Mouse (Mus musculus) embryonic facial prominence, embryonic 12.5 days (tissue): ENCODE results near the gene Tbck. TPM values are rescaled to one million over a fixed set of nuclear protein-coding genes. Genes with fewer than 3 reads are reported as not detected.
A peak's percentile ranks its signal among the peaks of the same experiment; 100 is the strongest.

Experiments
- ATAC-seq: fragments of 200-750 bp; cut with Nextera tagmentation; 2 replicates; pipeline ENCODE4 v1.8.0; 2017; ENCODE audit not compliant: insufficient number of reproducible peaks, insufficient read depth, low FRiP score, low TSS enrichment
- H3K27ac ChIP-seq: fragments of 300-500 bp; sonication (generic); 2 replicates; pipeline ENCODE4 v1.5.1; 2016; ENCODE audit warnings: mild to moderate bottlenecking
- H3K27me3 ChIP-seq: fragments of 300-500 bp; sonication (generic); 2 replicates; pipeline ENCODE4 v1.6.1; 2016; ENCODE audit warnings: mild to moderate bottlenecking, moderate library complexity
- H3K36me3 ChIP-seq: fragments of 300-500 bp; sonication (generic); 2 replicates; pipeline ENCODE4 v1.6.1; 2016; ENCODE audit warnings: mild to moderate bottlenecking
- H3K4me1 ChIP-seq: fragments of 300-500 bp; sonication (generic); 2 replicates; pipeline ENCODE4 v1.6.1; 2016
- H3K4me2 ChIP-seq: fragments of 300-500 bp; sonication (generic); replicated peaks from 2 replicates; pipeline ENCODE4 v1.6.1; 2016; ENCODE audit warnings: mild to moderate bottlenecking, moderate library complexity
- H3K4me3 ChIP-seq: fragments of 300-500 bp; sonication (generic); 2 replicates; pipeline ENCODE4 v1.5.1; 2016; ENCODE audit warnings: mild to moderate bottlenecking
- H3K9ac ChIP-seq: fragments of 300-500 bp; sonication (generic); 2 replicates; pipeline ENCODE4 v1.6.1; 2016; ENCODE audit warnings: mild to moderate bottlenecking, moderate library complexity
- H3K9me3 ChIP-seq: fragments of 300-500 bp; sonication (generic); 2 replicates; pipeline ENCODE4 v1.6.1; 2016; ENCODE audit warnings: mild to moderate bottlenecking, moderate library complexity
- WGBS: fragments of 180-500 bp; shearing (Covaris S2); methylation state at CpG from one replicate; pipeline ENCODE4 v1.1.7; 2016; 5-methylcytosine and 5-hydroxymethylcytosine counted together
- polyA plus RNA-seq: library from polyadenylated mRNA; unstranded; fragments of >200 nt; fragmentation: Nextera tagmentation; extraction: Ambion mirVana; gene quantifications from 2 replicates; pipeline ENCODE4 v1.2.1, GENCODE M21; 2016

Gene Tbck
- polyA plus RNA-seq, 1 experiment from 2014 or later: 31.0 TPM

DNA sequence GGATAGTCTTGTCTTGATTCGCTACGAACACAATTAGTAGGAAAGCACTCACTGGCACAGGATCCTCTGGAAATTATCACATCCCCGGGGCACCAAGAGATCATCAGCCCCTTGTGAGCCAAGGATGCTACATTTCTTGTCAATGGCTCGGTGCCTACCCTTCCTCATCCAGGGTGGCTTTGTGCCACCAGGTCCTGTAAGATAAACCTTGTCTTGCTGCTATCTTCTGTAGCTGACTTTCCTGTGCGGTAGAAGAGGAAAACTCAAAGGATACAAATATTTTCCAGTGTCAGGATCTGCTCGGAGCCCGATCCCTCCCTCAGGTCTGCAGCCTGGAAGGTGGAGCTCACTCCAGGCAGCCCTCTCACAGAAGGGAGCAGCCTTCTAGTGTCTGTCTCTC lies 175.6 kb downstream of the Tbck start:
- WGBS: 88% methylated on average over 7 of the region's 7 CpGs
- Histone ChIP-seq H3K27me3 (no peaks in the 10 kb centered on the region), H3K4me1 (peaks cover 10% of the 10 kb centered on the region), H3K9ac (no peak overlapping the region), H3K4me3 (no peak overlapping the region), H3K4me2 (no peak overlapping the region), H3K36me3 (no peaks in the 10 kb centered on the region), H3K27ac (no peak overlapping the region), H3K9me3 (no peaks in the 10 kb centered on the region)
- no peak for ATAC-seq

DNA sequence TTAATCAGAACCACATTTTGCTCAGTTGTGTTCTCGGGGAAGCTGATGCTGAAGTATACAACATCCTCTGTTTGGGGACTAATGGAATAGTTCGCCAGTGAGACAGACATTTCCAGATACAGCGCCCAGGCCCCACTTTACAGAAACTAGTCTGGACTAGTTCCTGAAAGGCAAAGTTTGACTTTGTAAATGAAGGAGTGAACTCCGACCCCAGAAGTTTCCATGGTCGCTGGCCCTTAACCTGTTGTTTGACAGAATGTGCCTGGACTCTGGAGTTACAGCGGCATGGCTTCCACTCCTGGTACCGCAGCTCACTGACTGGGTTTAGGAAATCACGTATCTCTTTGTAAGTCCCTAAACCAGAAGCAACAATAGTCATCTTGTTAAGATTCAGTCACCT lies 176.9 kb downstream of the Tbck start:
- Histone ChIP-seq H3K4me1 (peaks cover 7% of the 10 kb centered on the region), H3K27me3 (no peaks in the 10 kb centered on the region), H3K4me2 (no peak overlapping the region), H3K4me3 (no peak overlapping the region), H3K36me3 (no peaks in the 10 kb centered on the region), H3K9me3 (no peaks in the 10 kb centered on the region), H3K27ac (no peak overlapping the region), H3K9ac (no peak overlapping the region)
- ATAC-seq: no peak
- 57% methylated on average over 8 of the region's 8 CpGs for WGBS

DNA sequence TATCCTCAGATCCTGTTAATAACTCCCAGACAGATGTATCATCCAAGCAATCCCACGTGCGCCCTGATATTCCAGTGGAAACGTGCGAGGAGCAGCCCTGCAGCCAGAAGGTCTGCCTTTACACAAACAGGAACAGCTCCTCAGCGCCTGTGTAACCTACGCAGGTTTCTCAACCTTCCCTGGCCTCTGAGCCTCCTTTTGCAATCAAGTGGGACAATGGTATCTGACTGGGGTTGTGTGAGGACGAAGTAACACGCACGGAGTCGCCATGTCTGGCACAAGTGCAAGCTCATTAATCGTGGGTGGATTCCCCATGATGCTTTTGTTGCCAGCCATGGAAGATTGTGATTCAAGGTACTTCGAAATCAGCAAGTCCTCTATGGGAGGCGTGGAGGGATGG lies 179.9 kb downstream of the Tbck start:
- no peak for ATAC-seq
- H3K27me3 ChIP-seq: no peaks in the 10 kb centered on the region
- H3K9me3 ChIP-seq: no peaks in the 10 kb centered on the region
- WGBS: 80% methylated on average over 13 of the region's 13 CpGs
- no peak overlapping the region for H3K27ac ChIP-seq
- no peaks in the 10 kb centered on the region; the same call in 1 of the 2 replicates for H3K4me1 ChIP-seq
- H3K36me3 ChIP-seq: no peaks in the 10 kb centered on the region
- H3K9ac ChIP-seq: no peak overlapping the region
- H3K4me3 ChIP-seq: no peak overlapping the region
- no peak overlapping the region for H3K4me2 ChIP-seq

DNA sequence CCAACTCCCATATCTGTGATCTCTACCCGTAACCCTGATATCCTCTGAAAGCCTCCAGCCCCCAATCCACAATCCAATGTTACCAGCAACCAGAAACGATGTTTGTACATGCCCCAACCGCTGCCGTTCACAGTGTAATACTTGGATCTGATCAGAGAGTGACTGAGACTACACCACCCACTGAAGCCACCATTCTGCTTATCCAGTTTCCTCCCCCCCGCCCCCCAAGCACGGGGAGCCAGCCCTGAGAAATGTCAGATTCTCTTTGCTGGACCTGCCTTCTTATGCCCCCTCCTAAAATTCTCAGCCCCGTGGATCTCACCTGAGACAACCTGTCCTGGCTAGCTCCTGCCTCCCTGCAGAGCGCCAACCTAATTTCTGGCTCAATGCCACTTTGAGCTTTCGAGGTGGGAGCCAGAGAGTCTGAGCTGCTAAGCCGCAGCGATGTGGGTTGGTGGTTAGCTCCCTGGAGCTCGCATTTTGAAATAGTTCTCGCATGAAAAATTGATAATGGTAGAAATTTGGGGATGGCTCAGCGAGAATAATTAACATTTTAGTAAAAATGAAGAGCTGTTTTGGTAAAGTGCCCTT lies 180.5 kb downstream of the Tbck start:
- H3K9ac ChIP-seq: no peak overlapping the region
- H3K27ac ChIP-seq: no peak overlapping the region
- H3K36me3 ChIP-seq: no peaks in the 10 kb centered on the region
- WGBS: 69% methylated on average over 14 of the region's 14 CpGs
- ATAC-seq: no peak
- H3K4me1 ChIP-seq: no peaks in the 10 kb centered on the region
- H3K4me2 ChIP-seq: no peak overlapping the region
- no peak overlapping the region for H3K4me3 ChIP-seq
- H3K9me3 ChIP-seq: no peaks in the 10 kb centered on the region
- H3K27me3 ChIP-seq: no peaks in the 10 kb centered on the region

DNA sequence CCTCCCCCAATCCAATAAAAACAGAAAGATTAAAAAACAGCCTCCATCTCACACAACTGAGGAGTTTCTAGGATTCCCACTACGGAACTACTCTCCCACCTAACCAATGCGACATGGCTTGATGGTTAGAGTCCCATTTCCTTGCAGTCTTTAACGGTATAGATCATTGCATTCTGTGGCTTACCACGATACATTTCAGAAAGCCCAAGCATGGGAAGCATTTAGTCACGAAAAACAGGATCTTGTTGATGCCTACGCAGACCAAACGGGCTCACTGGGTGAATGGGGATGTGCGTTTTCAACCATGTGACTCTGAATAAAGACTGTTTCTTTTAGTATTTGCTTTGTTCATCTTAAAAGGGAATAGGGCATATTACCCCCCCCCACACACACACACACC lies 181.0 kb downstream of the Tbck start:
- no peak overlapping the region for H3K9ac ChIP-seq
- no peak overlapping the region for H3K4me2 ChIP-seq
- no peaks in the 10 kb centered on the region for H3K9me3 ChIP-seq
- H3K27ac ChIP-seq: no peak overlapping the region
- WGBS: 77% methylated on average over 8 of the region's 8 CpGs
- H3K36me3 ChIP-seq: no peaks in the 10 kb centered on the region
- no peak for ATAC-seq
- no peaks in the 10 kb centered on the region for H3K27me3 ChIP-seq
- H3K4me1 ChIP-seq: no peaks in the 10 kb centered on the region
- H3K4me3 ChIP-seq: no peak overlapping the region

DNA sequence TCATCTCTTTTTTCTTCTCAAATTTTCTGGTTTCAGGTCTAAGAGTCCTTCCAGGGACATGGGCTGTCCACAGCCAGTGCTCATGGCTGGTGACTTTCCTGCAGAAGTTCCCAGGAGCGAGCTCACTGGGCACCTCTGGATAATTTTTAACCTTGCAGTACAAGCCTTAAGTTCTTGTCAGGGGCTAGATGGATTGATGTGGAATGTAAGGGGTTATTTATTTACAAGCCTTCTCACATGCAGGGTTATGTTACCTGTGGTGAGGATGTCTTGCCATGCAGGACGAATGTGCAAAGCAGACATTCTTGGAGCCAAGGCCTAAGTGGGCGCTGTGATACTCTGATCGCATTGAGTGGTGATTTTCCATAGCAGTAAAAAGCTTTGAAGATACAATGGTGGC lies 181.7 kb downstream of the Tbck start:
- H3K27ac ChIP-seq: no peak overlapping the region
- WGBS: 85% methylated on average over 4 of the region's 4 CpGs
- ATAC-seq: no peak

DNA sequence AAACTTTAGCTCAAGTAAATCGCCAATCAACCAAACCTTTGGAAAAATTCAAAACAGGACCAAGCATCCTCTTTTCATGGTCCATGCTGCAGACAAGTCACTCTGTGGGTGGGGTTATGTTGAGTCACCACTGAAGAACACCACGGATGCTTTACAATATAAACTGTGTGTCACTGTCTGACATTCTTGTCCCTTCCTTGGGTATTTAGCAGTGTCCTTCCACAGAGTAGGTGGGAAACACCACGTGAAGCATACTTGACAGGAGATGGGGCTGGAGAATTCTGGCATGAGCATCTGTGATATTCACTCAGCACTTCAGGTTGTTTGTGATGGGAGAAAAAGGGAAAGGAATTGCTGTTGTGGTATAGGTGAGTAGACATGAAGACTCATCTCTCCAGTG lies 183.0 kb downstream of the Tbck start:
- no peak for ATAC-seq
- Histone ChIP-seq H3K4me3 (no peak overlapping the region), H3K27me3 (no peaks in the 10 kb centered on the region), H3K4me2 (no peak overlapping the region), H3K9ac (no peak overlapping the region), H3K27ac (no peak overlapping the region), H3K36me3 (no peaks in the 10 kb centered on the region), H3K4me1 (no peaks in the 10 kb centered on the region), H3K9me3 (no peaks in the 10 kb centered on the region)
- WGBS: 88% methylated on average over 3 of the region's 3 CpGs

More for the DNA sequence above, 181.7 kb downstream of the Tbck start:
- Histone ChIP-seq H3K36me3 (no peaks in the 10 kb centered on the region), H3K4me1 (no peaks in the 10 kb centered on the region), H3K27me3 (no peaks in the 10 kb centered on the region), H3K4me2 (no peak overlapping the region), H3K9me3 (no peaks in the 10 kb centered on the region), H3K4me3 (no peak overlapping the region), H3K9ac (no peak overlapping the region)

DNA sequence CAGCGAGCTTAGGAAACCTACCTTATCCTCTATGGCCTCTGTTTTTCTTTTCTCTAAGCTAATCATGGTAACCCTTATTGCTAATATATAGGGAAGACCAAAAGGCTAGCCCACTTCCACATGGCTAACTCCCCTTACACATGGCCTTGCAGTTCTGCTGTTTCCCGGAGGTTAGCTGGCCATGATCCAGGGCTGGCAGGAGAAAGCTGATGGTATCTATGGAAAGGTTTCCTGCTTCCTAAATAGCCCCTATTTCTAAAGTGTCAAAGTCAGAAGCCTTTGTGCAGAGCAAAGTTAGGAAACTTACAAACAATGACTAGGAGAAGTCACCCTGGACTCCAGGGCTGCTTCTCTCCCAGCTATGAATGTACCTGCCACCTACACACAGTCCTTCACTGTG lies 184.9 kb downstream of the Tbck start:
- no peak overlapping the region for H3K9ac ChIP-seq
- H3K36me3 ChIP-seq: no peaks in the 10 kb centered on the region
- H3K4me1 ChIP-seq: no peaks in the 10 kb centered on the region
- H3K9me3 ChIP-seq: no peaks in the 10 kb centered on the region
- H3K27me3 ChIP-seq: no peaks in the 10 kb centered on the region
- no peak overlapping the region for H3K4me3 ChIP-seq
- no peak for ATAC-seq
- no peak overlapping the region for H3K27ac ChIP-seq
- H3K4me2 ChIP-seq: no peak overlapping the region
- 79% methylated on average over 2 of the region's 2 CpGs for WGBS

DNA sequence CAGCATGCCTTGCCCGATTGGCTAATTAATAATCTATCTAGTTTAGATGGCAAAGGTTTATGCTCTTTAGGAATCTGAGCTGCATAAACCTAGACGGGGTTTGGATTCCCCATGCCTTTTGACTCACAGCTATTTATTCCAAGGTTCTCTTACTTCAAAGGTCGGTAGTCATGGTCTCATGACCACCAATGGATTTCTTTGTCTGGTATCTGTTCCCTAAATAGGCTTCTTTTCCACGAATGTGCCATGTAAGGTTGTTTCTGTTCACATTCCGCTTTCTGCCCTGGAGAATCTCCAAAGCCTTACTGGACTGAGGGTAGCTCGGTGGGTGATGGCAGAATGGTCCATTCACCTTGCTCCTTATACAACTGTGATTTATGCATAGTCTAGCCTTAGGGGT lies 186.1 kb downstream of the Tbck start:
- H3K4me3 ChIP-seq: no peak overlapping the region
- H3K9ac ChIP-seq: no peak overlapping the region
- no peak overlapping the region for H3K27ac ChIP-seq
- H3K4me1 ChIP-seq: no peaks in the 10 kb centered on the region
- no peaks in the 10 kb centered on the region for H3K9me3 ChIP-seq
- no peaks in the 10 kb centered on the region for H3K36me3 ChIP-seq
- 81% methylated on average over 6 of the region's 6 CpGs for WGBS
- H3K27me3 ChIP-seq: no peaks in the 10 kb centered on the region
- no peak for ATAC-seq
- no peak overlapping the region for H3K4me2 ChIP-seq

DNA sequence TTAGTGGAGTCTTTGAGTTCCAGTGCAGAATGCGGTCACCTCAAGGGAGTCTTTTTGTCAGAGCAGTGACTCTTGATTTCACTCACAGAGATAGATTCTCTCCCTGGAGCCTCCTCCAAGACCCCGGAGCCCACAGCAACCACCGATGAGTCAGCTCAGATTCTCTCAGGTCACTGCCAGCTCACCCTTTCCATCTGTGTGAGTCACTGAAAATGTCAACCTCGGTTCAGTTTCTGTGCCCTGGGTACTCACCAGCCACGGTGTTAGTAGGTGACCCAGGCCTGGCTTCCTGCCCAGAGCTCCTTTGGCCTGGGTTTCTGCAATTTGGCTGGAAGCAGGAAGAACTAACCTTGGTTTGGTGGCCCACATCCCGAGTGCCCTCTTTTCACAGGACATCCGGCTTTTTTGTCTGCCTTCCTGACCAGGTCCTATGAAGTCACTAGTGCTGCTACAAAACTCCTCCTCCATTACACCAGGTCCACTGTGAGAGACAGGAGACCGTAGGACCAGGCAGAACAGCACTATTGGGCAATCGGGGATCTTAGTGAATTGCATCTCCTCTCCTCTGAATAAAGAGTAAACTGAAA lies 187.5 kb downstream of the Tbck start:
- Histone ChIP-seq H3K27ac (no peak overlapping the region), H3K27me3 (no peaks in the 10 kb centered on the region), H3K9ac (no peak overlapping the region), H3K9me3 (no peaks in the 10 kb centered on the region), H3K36me3 (no peaks in the 10 kb centered on the region), H3K4me1 (peaks cover 8% of the 10 kb centered on the region), H3K4me2 (no peak overlapping the region), H3K4me3 (no peak overlapping the region)
- no peak for ATAC-seq
- 83% methylated on average over 9 of the region's 9 CpGs for WGBS

DNA sequence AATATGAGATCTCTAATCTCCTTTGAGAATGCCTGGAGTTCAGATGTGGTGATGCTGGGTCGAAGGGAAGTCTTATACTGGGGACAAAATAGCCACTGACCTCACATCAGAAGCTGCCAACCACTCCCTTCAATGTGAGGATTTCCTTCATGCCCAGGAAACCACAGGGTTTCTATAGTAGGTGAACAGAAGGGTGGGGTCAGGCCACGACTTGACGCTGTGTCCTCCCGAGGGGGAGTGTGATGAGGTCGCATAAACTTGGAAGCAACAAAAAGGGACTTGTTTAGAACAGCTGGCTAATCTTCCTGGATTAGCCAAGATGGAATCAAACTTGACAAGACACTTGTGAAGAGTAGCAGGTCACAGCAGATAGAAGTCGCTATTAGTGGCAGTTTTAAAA lies 189.3 kb downstream of the Tbck start:
- Histone ChIP-seq H3K27me3 (no peaks in the 10 kb centered on the region), H3K36me3 (no peaks in the 10 kb centered on the region), H3K4me1 (peaks cover 22% of the 10 kb centered on the region), H3K4me2 (no peak overlapping the region), H3K9ac (no peak overlapping the region), H3K9me3 (no peaks in the 10 kb centered on the region), H3K27ac (no peak overlapping the region), H3K4me3 (no peak overlapping the region)
- WGBS: 43% methylated on average over 6 of the region's 6 CpGs
- no peak for ATAC-seq

DNA sequence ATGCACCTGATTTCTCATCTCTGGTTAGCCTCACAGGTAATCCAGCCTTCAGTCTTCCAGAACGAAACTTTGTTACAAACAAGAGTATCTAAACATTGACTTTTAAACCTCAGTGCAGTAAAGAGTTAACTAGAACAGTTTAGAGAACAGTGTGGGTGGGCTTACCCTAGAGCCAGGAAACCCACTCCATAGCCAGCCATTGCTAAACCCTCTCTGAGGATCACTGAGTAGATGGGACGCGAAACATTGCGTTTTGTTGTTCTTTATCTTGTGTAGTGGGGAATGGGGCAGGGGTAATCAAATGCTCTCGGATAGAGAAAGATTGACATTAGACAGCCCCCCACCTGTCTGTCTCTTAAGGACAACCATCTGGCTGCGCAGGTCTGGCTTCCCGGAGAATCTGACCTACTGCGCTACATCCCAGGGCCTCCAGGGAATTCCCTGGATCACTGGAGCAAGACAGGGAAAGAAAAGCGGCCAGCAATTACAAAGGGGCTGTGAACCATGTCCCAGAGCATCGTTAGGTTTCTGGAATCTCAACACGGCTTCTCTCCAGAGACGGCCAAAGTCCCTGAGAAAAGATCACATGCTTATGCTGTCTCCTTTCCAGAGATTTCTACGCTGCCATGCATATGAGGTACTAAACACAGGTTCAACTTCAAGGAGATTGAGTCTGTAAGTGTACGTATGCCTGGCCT lies 192.2 kb downstream of the Tbck start:
- Histone ChIP-seq H3K4me3 (0 out of 2 replicates have a peak overlapping the region, but pooled peaks have one; percentile 2), H3K9ac (no peak overlapping the region), H3K4me2 (peak overlapping the region; percentile 33), H3K27me3 (no peaks in the 10 kb centered on the region), H3K4me1 (peaks cover 22% of the 10 kb centered on the region), H3K27ac (no peak overlapping the region), H3K9me3 (no peaks in the 10 kb centered on the region), H3K36me3 (no peaks in the 10 kb centered on the region)
- ATAC-seq: no peak
- WGBS: 22% methylated on average over 14 of the region's 14 CpGs
